Mouse (Mus musculus) left cerebral cortex, postnatal 4 days (tissue): ENCODE results near the gene Ccdc169. TPM values are rescaled to one million over a fixed set of nuclear protein-coding genes. Genes with fewer than 3 reads are reported as not detected.

Source experiments
- DNase-seq: peaks from one replicate; pipeline ENCODE4 v3.0.0-alpha.2; 2022
- intact Hi-C: fragments of 180-260 bp; cut with DNase I; formaldehyde crosslinking; loops from one replicate; pipeline ENCODE4 v1.15.1; 2025
- total RNA-seq, 2 experiments: library from RNA; stranded (reverse); gene quantifications; 2 replicates each; pipeline ENCODE4 v1.2.3; 2021

Gene Ccdc169
- under 1 TPM; 0.22 to 0.44 TPM for total RNA-seq

DNA sequence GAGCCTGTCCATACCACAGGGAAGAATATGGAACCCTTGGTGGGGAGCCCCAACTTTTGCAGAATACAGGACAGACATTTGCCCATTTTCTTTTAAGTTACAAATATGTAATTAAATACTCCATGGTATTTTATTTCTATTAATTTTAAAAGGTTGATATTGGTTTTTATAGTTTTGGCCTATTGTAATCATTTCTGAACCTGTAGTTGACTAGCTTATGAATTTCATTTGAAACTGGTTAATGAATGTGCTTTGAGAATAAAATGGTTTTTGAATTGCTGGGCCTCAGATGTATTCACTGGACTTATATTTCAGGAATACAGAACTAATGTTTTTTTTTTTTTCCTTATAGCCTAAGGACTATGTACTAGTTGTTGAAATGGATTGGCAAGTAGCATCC, at the start of gene Ccdc169:
Gene Ccdc169, plus strand, starts transcription at position 301 of the 400 bp plus-strand sequence.
- no peak for DNase-seq
- intact Hi-C loops: no loop called here

DNA sequence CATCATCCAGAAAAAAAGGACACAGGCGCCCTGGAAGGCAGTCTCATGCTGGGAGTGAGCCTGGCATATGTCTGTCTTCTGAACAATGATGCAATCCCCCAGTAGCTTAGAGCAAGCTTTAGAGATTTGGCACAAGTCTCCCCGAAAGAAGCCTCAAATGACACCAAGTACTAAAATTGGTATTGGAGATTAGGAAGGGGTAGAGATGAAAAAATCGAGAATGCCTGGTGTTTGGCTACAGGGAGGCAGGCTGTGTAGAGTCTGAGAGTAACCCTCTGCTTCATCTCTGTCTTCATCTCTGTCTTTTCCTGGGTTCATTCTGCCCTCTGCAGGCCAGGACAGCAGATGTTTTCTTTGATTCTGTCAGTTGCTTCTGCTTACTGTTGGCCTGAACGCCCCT, 49.8 kb upstream of the Ccdc169 start:
- peak; percentile 20 for DNase-seq
- intact Hi-C loops: no loop called here

DNA sequence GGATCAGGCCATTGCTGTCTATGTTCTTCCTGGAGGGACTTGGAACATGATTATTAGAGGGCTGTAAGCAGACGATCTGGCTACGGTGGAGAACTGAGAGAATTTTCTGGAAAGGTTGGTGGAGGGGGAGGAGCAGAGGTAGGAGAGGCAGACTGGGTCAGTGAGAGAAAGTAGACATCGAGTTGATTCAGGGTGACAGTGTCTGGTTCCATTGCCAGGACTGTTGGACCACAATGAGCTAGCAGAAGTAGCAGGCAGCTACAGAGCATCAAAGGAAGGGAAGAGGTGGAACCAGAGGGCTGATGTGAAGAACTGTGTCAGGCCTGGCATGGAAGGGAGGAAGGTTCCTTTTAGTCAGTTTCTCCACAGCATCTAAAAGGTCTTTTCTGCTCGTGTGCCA, 48.8 kb upstream of the Ccdc169 start:
- intact Hi-C loops: no loop called here
- DNase-seq: no peak

DNA sequence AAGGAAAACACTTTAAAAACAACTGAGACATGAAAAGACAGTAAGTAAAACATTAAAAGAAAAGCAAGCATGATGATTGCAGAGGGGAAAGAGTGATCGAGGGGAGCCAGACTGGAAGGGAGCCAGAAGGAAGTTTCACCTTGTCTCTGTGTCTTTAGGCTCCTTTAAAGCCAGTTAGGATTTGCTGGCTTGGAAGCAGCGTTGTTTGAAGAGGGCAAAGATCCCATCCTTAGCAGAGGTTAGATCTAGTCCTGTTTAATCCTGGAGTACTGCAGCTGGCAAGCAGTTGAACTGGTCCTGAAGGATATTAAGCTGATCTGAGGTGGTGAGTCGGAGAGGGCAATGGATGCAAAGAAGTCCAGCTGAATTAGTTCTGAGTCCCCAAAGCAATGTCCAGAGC, 48.3 kb upstream of the Ccdc169 start:
- intact Hi-C loops: no loop called here

DNA sequence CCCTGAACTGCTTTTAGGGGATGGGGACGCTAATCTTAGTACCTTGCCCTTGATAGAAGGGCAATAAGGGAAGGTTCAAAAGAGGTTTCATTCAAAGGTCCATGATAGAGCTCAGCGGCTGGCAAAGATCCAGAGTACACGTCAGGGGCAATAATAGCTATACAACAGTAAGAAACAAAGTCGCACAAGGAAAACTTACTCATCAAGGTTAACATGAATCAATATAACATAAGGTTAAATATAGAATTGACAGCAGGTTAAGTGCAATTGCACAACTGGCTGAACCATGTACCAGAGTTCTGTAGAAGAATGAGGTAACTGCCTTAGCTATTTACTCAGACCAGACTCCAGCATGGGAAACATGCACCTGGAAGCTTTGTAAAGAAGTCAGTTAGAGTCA, 47.8 kb upstream of the Ccdc169 start:
- no peak for DNase-seq
- intact Hi-C loops: no loop called here

More for the DNA sequence above, 48.3 kb upstream of the Ccdc169 start:
- no peak for DNase-seq

DNA sequence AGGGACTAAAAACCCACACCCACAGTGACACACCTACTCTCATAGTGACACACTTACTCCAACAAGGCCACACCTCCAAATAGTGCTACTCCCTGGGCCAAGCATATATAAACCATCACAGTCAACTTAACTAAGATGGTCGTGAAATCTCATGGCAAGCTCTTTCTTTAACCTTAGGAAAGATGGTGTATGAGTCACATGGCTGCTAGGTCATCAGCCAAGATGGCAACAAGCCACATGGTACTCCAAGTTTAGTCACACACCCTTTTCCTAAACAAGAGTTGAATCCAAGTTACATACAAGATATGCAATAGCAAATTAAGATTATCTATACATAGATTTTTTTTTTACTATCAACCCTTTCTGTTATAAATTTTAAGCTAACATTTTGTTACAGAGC, 44.0 kb upstream of the Ccdc169 start:
- intact Hi-C loops: no loop called here
- DNase-seq: no peak

DNA sequence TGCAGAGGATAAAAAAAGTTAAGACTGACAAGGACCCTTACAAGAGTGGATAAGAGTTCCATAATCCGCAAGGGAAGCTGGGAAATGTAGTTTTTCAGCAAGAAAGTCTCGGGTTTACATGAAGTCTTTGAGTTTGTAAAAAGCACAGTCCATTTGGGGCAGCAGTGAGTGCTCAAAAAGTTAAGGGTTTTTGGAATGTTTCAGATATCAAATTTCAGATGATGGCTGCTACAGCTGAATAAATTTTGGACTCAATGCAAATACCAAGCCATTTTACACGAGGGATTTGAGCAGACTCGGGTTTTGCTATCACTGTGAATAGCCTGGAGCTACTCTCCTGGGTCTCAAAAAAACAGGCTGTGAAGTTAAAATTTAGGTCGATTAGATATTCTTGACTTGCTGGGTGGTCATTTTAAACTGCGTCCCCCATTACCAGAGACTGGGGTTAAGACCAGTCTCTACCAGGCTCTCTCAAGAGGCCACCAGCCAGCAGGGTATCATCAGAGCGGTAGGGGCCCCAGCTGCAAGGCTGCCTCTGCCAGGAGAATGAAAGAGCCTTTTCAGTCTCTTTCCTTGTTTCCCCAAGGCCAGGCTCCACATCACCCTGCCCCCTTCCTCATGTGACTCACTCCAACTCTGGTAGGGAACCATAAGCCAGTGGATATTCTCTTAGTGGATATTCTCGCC, 41.0 kb upstream of the Ccdc169 start:
- DNase-seq: peak; percentile 61
- intact Hi-C loops: no loop called here

DNA sequence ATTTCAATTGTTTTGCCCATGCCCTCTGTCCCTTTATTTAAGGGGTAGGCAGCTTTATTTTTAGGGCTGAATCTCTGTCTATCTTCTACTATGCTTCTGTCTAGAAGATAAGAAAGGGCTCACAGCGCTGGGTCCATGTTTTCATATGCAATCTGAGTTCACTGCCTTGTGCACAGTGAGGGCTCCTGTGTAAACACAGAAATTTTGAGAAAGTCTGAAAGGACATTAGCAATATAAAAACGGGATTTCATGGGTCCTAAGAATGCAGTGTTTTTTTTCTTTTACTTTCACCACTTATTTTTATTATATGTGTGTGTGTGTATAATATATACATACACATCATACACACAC, 40.5 kb upstream of the Ccdc169 start:
- DNase-seq: no peak
- intact Hi-C loops: no loop called here

DNA sequence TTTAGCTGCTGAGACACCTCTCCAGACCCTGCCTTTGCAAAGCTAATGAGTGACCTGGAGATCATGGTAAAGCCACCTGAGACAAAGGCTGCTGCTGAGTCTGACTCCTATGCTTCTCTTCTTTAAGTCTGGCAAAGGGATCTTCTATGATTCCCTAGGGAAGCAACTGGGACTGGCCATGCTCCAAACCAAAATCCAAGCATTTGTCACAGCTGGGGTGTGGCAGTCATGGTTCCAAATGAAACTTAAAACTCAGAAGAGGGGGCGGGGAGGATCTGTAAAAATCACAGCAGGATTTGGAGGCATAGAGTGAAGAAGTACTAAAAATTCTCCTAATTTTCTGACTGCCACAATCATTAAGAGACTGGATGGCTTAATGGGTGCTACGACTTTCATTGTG, 40.0 kb upstream of the Ccdc169 start:
- peak; percentile 19 for DNase-seq

DNA sequence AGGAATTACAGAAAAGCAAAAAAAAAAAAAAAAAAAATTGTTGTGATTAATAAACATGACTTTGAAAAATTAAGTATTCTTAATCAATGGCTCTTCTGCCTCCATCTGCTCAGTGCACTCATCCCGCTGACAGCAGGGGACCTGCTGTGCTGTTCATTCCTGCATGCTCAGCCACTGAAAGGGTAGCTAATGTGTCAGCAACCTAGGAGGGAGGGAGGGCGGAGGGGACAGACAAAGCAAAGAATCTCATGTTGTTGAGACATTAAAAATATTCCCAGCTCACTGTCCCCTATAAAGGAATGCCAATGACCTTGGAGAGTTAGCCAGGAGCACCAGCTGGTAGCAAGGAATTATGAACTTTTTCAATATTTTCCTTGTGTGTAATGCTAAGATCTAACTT, 39.1 kb upstream of the Ccdc169 start:
- intact Hi-C loops: no loop called here

More for the DNA sequence above, 40.0 kb upstream of the Ccdc169 start:
- intact Hi-C loops: no loop called here

DNA sequence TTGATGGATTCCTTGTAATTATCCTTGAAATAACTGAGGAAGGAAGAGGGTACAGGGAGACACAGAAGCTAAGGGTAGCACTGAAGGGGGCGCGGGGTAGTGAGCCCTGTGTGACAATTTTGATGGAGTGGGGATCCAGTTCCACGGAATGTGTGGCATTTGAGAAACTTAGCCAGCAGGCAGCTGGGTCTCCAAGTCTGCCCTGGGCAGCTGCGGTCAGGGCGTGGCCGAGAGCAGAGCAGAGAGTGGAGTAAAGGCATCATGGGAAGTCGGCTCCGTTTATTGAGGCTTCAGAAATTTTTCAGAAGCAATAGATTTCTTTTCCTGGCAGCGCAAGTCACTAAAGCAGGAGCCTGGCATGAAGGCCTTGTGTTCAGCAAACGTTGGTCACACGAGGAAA, 38.1 kb upstream of the Ccdc169 start:
- intact Hi-C loops: no loop called here
- DNase-seq: no peak

More for the DNA sequence above, 39.1 kb upstream of the Ccdc169 start:
- DNase-seq: peak; percentile 68

DNA sequence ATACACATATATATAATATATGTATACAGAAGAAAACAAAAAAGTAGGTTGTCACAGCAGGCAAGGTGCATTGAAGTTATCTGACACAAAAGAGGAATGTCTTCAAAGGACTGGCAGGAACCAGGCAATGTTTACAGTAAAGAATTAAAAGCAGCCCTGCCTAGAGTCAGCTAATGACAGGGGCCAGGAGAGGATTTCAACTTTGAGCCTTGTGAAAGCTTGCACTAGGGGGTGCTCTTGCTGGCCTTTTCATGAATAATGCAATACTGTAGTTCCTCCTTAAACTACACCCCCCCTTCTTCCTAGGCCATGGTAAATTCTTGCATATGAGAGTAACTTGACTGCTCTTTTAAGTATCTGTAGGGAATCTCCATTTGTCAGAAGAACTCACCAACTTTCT, 36.0 kb upstream of the Ccdc169 start:
- intact Hi-C loops: no loop called here
- DNase-seq: no peak

DNA sequence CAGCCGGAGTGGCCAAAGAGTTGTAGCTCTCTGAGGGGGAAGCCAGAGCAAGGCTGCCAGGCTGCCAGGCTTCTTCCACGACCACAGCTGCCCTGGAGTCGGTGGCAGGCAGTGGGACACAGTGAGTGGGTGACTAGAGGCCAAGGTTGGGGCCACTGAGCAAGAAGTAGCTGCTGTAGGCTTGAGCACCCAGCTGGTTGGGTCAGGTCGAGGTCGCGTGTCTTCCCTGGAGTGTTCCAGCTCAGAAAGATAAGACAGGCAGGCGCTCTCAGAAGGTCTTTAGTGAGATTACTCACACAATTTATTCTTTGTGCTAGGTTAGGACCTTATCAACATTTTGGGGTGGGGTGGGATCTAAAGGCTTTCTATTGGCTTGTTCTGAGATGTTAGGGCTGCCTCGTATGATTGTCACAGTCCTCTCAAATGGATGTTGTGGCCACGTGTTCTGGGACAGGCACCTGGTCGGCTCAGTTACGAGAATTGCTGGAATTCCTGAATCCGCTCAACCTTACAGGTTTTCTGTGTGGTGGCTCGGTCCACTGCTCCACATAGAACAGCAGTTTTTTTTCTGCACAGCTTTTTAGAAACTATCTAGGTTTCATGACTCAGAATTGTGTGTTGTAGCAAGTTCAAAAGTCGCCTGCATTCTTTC, 31.6 kb upstream of the Ccdc169 start:
- no peak for DNase-seq
- intact Hi-C loops: no loop called here

DNA sequence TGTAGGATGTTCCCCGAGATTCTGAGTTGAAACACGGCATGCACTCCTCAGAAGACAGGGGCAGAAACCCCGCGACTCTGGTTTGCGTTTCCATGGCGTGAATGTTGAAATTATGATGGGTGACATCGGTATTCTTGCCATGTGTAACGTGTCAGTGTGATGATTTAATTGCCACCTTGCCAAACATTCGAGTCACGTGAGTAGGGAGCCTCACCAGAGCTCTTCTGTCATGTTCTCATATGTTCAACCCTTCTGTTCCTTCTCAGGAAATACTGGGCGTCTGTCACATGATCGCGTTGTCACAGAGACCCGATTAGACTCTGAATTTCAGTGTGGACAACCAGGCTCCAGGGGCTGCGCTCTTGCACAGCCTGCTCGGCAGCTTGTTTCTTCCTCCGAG, 31.1 kb upstream of the Ccdc169 start:
- intact Hi-C loops: no loop called here
- DNase-seq: no peak

DNA sequence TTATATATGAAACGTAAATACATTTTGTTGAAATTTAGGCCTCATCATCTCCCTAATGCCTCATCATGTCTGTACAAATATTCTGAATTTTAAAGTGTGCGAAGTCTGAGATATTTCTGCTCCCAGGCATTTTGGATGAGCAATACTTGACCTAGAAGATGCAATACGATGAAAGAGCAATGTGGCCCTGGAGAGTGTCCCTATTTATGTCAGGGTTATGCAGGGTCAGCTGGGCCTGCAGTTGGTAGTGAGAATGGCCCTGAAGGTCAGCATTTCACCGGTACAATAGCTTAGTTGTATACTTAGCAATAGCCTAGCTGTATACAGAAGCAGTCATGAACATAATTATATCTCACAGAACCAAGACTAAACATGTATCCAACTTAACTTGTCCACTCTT, 28.0 kb upstream of the Ccdc169 start:
- DNase-seq: no peak
- intact Hi-C loops: no loop called here

DNA sequence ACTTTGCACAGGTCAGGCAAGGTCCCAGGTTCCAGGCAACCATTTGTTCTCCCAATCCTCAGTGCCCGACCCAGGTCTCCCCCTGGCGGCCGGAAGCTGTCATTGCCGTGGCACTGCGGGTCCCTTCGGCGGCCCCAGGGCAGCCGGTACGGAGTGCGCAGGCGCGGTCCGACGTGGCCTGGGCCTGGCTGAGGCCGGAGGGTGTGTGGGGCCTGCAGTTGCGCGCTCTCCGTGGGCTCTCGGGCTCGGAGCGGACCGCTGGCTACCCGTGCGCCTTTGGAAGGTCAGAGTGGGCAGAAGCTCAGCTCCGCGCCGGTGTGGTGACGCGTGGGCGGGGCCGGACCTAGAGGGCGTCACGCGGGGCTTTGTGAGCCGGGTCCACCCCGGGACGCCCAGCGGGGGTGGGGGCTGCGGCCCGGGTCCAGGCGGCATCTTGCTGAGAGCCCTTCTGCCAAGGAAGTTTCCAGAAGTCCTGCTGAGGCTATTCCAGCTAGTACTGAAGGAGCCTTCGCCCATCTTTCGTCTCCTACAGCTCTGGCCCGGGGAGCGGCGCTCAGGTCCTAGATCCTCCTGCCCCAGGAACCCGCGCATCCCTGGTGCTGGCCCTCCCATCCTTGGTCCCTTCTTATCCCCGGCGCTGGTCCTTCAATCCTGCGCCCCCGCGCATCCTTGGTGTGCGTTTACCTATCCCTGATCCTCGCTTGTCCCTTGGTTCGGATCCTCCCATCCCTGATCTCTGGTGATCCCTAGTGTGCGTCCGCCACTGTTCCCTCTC, 25.0 kb upstream of the Ccdc169 start, which contains the start of gene Spg20:
Gene Spg20, plus strand, starts transcription at position 174 of the 775 bp plus-strand sequence.
- intact Hi-C loops: no loop called here
- DNase-seq: peak; percentile 97

DNA sequence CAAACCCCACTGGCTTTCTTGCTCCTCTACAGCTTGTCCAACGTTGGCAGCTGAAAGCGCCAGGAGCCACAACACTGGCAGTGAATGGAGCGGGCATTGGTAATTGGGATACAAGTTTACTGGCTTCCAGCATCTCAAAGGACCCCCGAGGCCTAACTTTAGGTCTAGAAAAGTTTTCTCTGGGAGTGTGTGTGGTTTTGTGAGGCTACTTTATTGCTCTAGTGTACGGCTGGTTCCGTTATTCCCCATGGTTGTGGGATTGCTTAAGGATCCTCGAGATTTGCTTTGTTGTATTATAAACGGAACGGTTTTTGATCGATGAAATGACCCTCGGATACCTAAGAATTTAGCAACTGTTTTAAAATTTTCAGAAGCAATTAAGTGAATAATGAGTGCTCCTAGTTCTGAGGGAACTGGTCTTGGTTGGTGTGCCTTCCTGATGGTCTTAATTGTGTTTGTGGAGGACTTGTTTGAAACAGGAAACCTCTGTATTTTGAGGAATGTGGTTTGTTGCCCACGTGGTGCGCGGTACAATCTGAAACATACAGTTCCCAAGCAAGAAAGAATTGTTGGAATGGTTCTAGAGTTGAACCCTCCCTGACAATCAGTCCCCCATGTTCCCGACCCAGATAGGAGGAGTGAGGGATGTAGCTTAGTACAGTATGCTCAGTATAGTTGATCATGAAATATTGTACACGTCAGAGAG, 24.3 kb upstream of the Ccdc169 start:
- no peak for DNase-seq
- intact Hi-C loops: no loop called here

DNA sequence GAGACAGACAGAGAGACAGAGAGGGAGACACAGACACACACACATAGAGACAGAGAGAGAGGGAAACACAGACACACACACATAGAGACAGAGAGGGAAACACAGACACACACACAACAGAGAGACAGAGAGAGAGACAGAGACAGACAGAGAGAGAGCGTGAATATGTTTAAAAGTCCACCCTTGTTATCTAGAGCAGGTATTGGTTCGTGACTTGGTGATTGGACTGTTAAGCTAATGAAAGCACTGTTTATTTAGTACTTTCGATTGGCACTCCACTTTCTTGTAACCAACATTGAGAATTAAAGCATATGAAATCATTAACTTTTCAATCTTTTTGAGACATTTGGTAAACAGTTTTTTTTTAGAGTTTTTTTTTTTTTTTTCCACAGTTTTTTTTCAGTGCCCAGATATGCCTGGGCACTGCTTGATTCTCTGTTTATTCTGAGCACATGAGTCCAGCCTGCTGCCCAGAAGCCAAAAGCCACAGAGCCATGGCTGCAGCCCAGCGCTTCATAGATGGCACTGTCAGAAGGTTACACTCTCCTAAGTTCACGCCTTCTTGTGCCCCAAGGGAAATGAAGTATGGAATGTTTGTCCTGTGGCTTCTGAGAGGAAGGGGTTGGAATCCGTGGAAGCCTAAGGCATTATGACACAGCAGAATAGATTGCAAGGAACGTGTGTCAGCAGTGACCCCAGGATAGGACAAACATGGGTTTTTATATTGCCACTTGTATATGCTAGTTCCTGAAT, 22.6 kb upstream of the Ccdc169 start:
- peak; percentile 10 for DNase-seq
- intact Hi-C loops: no loop called here

DNA sequence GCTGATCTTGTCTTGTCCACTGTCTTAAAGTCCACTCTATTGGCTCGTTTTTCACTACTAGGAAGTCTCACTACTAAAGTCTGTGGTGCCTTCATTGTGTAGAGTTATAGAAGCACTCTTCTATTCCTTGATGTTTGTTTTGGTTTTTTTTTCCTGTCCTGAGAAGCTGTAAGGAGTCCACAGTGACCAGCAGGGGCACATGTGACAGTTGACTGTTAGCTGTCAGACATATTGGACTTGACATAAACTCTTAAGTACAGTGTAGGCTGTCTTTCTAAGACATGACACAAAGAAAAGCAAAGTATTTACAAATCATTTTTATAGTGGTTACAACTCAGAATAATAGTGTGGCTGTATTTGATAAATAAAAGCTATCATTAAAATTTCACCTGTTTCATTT, 22.1 kb upstream of the Ccdc169 start:
- intact Hi-C loops: no loop called here

DNA sequence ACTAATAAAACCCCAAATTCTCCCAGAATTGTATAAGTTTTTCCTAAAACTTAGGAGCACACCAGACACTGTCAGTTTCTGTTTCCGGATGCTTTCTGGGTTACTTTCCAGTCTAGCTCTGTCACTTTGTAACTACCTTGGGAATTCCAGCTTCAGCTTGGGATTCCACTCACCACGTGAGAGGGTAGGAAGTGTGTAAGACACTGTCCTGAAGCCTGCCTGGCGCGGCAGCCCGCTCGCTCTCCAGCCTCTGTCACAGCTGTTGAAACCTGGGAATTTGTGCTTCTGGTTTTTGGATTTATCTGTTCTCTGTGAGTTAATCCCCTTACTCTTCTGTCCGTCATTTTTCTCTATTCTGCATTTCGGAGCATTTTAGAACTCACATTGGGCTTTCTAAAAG, 21.1 kb upstream of the Ccdc169 start:
- intact Hi-C loops: no loop called here
- no peak for DNase-seq

More for the DNA sequence above, 22.1 kb upstream of the Ccdc169 start:
- no peak for DNase-seq
